Mouse (Mus musculus) G1E (cell line): ENCODE data around the gene Shbg. TPM values are rescaled to one million over a fixed set of nuclear protein-coding genes. Genes with fewer than 3 reads are reported as not detected.
A peak's percentile ranks its signal among the peaks of the same experiment; 100 is the strongest.

Experiments used
- ATAC-seq: 2 replicates; pipeline ENCODE4 v1.8.0; 2016; ENCODE audit warnings: mild to moderate bottlenecking; ENCODE audit not compliant: insufficient number of reproducible peaks, poor library complexity, low FRiP score, severe bottlenecking; ENCODE audit errors: extremely low read depth
- DNase-seq: peaks from one replicate; pipeline ENCODE4 v3.0.0; 2012; ENCODE audit warnings: low spot score
- H3K27me3 ChIP-seq: 2 replicates; pipeline ENCODE4 v1.6.1; 2012; ENCODE audit warnings: mild to moderate bottlenecking, low read length, inconsistent platforms; ENCODE audit not compliant: insufficient read depth
- H3K36me3 ChIP-seq: replicated peaks from 2 replicates; pipeline ENCODE3; 2012; ENCODE audit warnings: mild to moderate bottlenecking, inconsistent platforms
- H3K4me1 ChIP-seq: 2 replicates; pipeline ENCODE4 v1.6.1; 2012; ENCODE audit warnings: low read depth, low read length, inconsistent platforms, mixed read lengths; ENCODE audit not compliant: insufficient read depth
- H3K4me3 ChIP-seq: 2 replicates; pipeline ENCODE4 v1.5.1; 2012; ENCODE audit warnings: low read depth, mild to moderate bottlenecking, inconsistent platforms, low read length, moderate library complexity, mixed read lengths
- H3K9me3 ChIP-seq: replicated peaks from 2 replicates; pipeline ENCODE4 v1.6.1; 2012; ENCODE audit warnings: inconsistent platforms
- CTCF ChIP-seq: IDR thresholded peaks from 2 replicates; pipeline ENCODE4 v1.5.1; 2012; ENCODE audit warnings: low read depth, low read length, inconsistent platforms, mixed read lengths
- GATA1 ChIP-seq: IDR thresholded peaks from 2 replicates; pipeline ENCODE4 v1.6.1; 2012; ENCODE audit warnings: borderline replicate concordance, low read length, inconsistent platforms, mixed read lengths
- GATA2 ChIP-seq: IDR thresholded peaks from 2 replicates; pipeline ENCODE4 v1.6.1; 2012; ENCODE audit warnings: low read depth, low read length, inconsistent platforms, borderline replicate concordance
- POLR2AphosphoS5 ChIP-seq: IDR thresholded peaks from 2 replicates; pipeline ENCODE4 v1.6.1; 2012; ENCODE audit warnings: low read depth, low read length, inconsistent platforms; ENCODE audit not compliant: insufficient replicate concordance
- TAL1 ChIP-seq: conservative IDR thresholded peaks from 2 replicates; pipeline ENCODE4 v1.6.1; 2012; ENCODE audit warnings: low read depth, low read length, inconsistent platforms, mixed read lengths
- polyA plus RNA-seq: library from polyadenylated mRNA; stranded (reverse); fragments of >175 nt; gene quantifications from 2 replicates; pipeline ENCODE4 v1.2.3, GENCODE M21; 2012
- total RNA-seq, 2 experiments: library from RNA; stranded (forward) in 1 of 2; stranded (reverse) in 1 of 2; fragments of 200-1000 nt in 1 of 2; fragments of >200 nt in 1 of 2; fragmentation: Nextera tagmentation in 1 of 2; gene quantifications; 2 replicates each; pipeline ENCODE4 v1.2.3; 2014 to 2017

Gene Shbg
- total and polyA plus RNA-seq, 3 experiments, result not detected

DNA sequence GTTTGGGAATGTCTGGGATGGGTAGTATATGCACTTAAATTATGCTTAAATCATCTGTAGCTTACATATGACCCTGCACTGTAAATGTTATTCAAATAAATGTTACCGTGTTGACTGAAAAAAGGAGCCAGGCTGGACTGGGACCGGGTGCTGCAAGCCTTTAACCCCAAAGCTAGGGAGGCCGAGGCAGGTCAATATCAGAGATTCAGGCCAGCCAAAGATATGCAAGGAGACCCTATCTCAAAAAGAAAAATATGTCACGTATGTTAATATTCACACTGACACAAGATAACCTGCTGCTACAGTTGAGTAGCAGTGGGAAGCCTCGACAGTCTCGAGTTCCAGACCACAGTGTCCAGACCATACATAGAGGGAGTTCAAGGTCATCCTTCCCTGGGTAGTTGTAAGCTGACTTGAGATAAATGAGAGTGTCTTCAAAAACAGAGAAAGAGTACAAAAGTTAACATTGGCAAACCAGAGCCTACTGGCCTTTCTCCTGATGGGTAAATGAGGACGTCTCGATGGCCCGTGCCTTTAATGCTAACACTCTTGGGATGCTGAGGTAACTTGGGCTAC, 35.4 kb downstream of the Shbg start:
- no peak for ATAC-seq
- no peak for DNase-seq
- H3K27me3 ChIP-seq, result no peaks in the 10 kb centered on the region
- no peaks in the 10 kb centered on the region for H3K9me3 ChIP-seq
- peaks cover 72% of the 10 kb centered on the region for H3K4me1 ChIP-seq
- peak overlapping the region; percentile 84 for H3K4me3 ChIP-seq
- TF ChIP-seq POLR2AphosphoS5 (no peak), TAL1 (no peak), CTCF (no peak), GATA2 (no peak), GATA1 (no peak)
- peaks cover 52% of the 10 kb centered on the region for H3K36me3 ChIP-seq

- H3K9me3 ChIP-seq, result no peaks in the 10 kb centered on the region
- TF ChIP-seq CTCF (no peak), GATA1 (no peak)
- DNase-seq (no peak), ATAC-seq (no peak)
- H3K4me3 ChIP-seq, result peak overlapping the region; percentile 84
- peaks cover 52% of the 10 kb centered on the region for H3K36me3 ChIP-seq
- no peaks in the 10 kb centered on the region for H3K27me3 ChIP-seq
- peaks cover 72% of the 10 kb centered on the region for H3K4me1 ChIP-seq
Observed at GRCm38 (mm10) chr11:69581814-69582213, 35.9 kb downstream of the Shbg start.

- H3K9me3 ChIP-seq, result no peaks in the 10 kb centered on the region
- peaks cover 72% of the 10 kb centered on the region for H3K4me1 ChIP-seq
- peaks cover 51% of the 10 kb centered on the region for H3K36me3 ChIP-seq
- peak overlapping the region; percentile 84 for H3K4me3 ChIP-seq
- no peaks in the 10 kb centered on the region for H3K27me3 ChIP-seq
- no peak for TF ChIP-seq TAL1
- TF ChIP-seq POLR2AphosphoS5, result no peak
- no peak for TF ChIP-seq CTCF
- TF ChIP-seq GATA1, result no peak
- DNase-seq, result peak; percentile 80
- no peak for ATAC-seq
Observed at GRCm38 (mm10) chr11:69581147-69581688, 36.5 kb downstream of the Shbg start.

DNA sequence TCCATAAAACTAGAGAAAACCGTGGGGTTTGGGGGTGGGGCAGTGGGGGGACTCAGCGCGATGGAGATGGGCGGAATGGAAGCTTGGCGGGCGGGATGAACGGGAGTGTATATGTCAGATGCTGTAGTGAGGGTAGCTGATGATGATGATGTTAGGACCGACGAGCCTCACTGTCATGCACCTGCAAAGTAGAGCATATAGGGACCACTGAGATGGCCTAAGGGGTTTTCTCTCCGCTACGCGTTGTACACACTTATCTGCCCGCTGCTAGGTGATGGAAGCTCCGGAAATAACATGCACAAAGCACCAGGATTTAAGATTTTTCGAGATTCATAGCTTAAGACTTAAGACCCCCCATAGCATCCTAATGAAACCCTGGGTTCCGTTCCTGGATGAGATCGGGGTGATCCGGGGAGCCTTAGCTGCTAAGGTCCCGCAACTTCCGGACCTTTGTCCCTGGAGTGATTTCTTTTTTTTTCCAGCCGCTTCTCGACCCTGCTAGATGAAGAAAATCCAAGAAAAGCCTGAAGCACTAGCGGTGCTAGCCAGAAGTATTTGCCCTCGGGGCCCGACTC, 37.0 kb downstream of the Shbg start:
- no peak for TF ChIP-seq GATA1
- TF ChIP-seq TAL1, result no peak
- no peak for TF ChIP-seq POLR2AphosphoS5
- TF ChIP-seq CTCF, result no peak
- TF ChIP-seq GATA2, result no peak
- Histone ChIP-seq H3K36me3 (peaks cover 54% of the 10 kb centered on the region), H3K4me1 (peaks cover 71% of the 10 kb centered on the region), H3K4me3 (peak overlapping the region; percentile 84), H3K9me3 (no peaks in the 10 kb centered on the region), H3K27me3 (no peaks in the 10 kb centered on the region)
- ATAC-seq (no peak), DNase-seq (no peak)

DNA sequence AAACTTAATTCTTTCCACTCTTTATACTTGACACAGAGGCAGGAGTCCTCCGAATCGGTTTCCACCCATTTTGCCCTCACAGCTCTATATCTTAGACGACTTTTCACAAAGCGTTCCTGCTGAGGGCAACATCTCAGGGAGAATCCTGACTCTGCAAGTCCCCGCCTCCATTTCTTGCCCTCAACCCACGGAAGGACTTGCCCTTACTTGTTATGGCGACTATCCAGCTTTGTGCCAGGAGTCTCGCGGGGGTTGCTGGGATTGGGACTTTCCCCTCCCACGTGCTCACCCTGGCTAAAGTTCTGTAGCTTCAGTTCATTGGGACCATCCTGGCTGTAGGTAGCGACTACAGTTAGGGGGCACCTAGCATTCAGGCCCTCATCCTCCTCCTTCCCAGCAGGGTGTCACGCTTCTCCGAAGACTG, 37.6 kb downstream of the Shbg start, which contains the start of the genes Wrap53 and Trp53:
Gene Wrap53, minus strand, starts transcription at position 165 of the 424 bp plus-strand sequence.
Gene Trp53, plus strand, starts transcription at position 269 of the 424 bp plus-strand sequence.
- ATAC-seq, result peak; percentile 22; the same call in 1 of the 2 replicates
- peaks cover 71% of the 10 kb centered on the region for H3K4me1 ChIP-seq
- peaks cover 60% of the 10 kb centered on the region for H3K36me3 ChIP-seq

GRCm38 (mm10) chr11:69579128-69580017, 38.3 kb downstream of the Shbg start:
- Histone ChIP-seq H3K36me3 (peaks cover 60% of the 10 kb centered on the region), H3K9me3 (no peaks in the 10 kb centered on the region), H3K4me3 (peak overlapping the region; percentile 84), H3K27me3 (no peaks in the 10 kb centered on the region), H3K4me1 (peaks cover 72% of the 10 kb centered on the region)
- DNase-seq, result peak; percentile 84
- peak; percentile 66 for ATAC-seq
- no peak for TF ChIP-seq GATA2
- peak; percentile 90 for TF ChIP-seq CTCF
- no peak for TF ChIP-seq TAL1

More for the DNA sequence above, 37.6 kb downstream of the Shbg start, which contains the start of the genes Wrap53 and Trp53:
- no peaks in the 10 kb centered on the region for H3K27me3 ChIP-seq
- no peak for TF ChIP-seq CTCF
- 0 out of 2 replicates have a peak, but pooled peaks have one; percentile 19 for TF ChIP-seq POLR2AphosphoS5
- no peak for TF ChIP-seq GATA1
- TF ChIP-seq GATA2, result no peak
- peak; percentile 81 for DNase-seq
- peak within 1 kb of the TSS; percentile 84 for H3K4me3 ChIP-seq
- no peaks in the 10 kb centered on the region for H3K9me3 ChIP-seq
